Mouse (Mus musculus) hindbrain, embryonic 11.5 days (tissue): ENCODE results near the gene Cyp3a57. TPM values are rescaled to one million over a fixed set of nuclear protein-coding genes. Genes with fewer than 3 reads are reported as not detected.
"Not testable (repeated sequence)": the region's sequence is repeated elsewhere in the genome, so short reads cannot be mapped to it uniquely, and the experiment has no call there.

Source experiments
- ATAC-seq: fragments of 200-750 bp; cut with Nextera tagmentation; 2 replicates; pipeline ENCODE4 v1.8.0; 2017; ENCODE audit warnings: mild to moderate bottlenecking, moderate TSS enrichment, moderate library complexity; ENCODE audit not compliant: low FRiP score
- DNase-seq: peaks from one replicate; pipeline ENCODE4 v3.0.0-alpha.2; 2015; ENCODE audit warnings: low spot score
- H3K27ac ChIP-seq: fragments of 300-500 bp; sonication (generic); 2 replicates; pipeline ENCODE4 v1.5.1; 2014; ENCODE audit warnings: mild to moderate bottlenecking, low read depth, low read length
- H3K27me3 ChIP-seq: fragments of 300-500 bp; sonication (generic); 2 replicates; pipeline ENCODE4 v1.6.1; 2014; ENCODE audit warnings: mild to moderate bottlenecking, low read length, moderate library complexity, mixed read lengths; ENCODE audit not compliant: control insufficient read depth, insufficient read depth
- H3K36me3 ChIP-seq: fragments of 300-500 bp; sonication (generic); 2 replicates; pipeline ENCODE4 v1.6.1; 2014; ENCODE audit warnings: mild to moderate bottlenecking, low read length, moderate library complexity, mixed read lengths; ENCODE audit not compliant: control insufficient read depth, insufficient read depth
- H3K4me1 ChIP-seq: fragments of 300-500 bp; sonication (generic); replicated peaks from 2 replicates; pipeline ENCODE4 v1.6.1; 2014; ENCODE audit warnings: low read length, mixed read lengths; ENCODE audit not compliant: control insufficient read depth, insufficient read depth
- H3K4me2 ChIP-seq: fragments of 300-500 bp; sonication (generic); replicated peaks from 2 replicates; pipeline ENCODE4 v1.6.1; 2014; ENCODE audit warnings: mild to moderate bottlenecking, low read depth, low read length
- H3K4me3 ChIP-seq: fragments of 300-500 bp; sonication (generic); 2 replicates; pipeline ENCODE4 v1.5.1; 2014; ENCODE audit warnings: low read depth, low read length
- H3K9ac ChIP-seq: fragments of 300-500 bp; sonication (generic); 2 replicates; pipeline ENCODE4 v1.6.1; 2014; ENCODE audit warnings: low read depth, low read length
- H3K9me3 ChIP-seq: fragments of 300-500 bp; sonication (generic); 2 replicates; pipeline ENCODE4 v1.6.1; 2016; ENCODE audit warnings: low read length; ENCODE audit not compliant: control insufficient read depth
- WGBS: fragments of 180-500 bp; shearing (Covaris S2); extraction: QIAGEN DNeasy Blood & Tissue Kit; methylation state at CpG from one replicate; pipeline ENCODE4 v1.1.7; 2014; 5-methylcytosine and 5-hydroxymethylcytosine counted together
- polyA plus RNA-seq: library from polyadenylated mRNA; unstranded; fragments of >200 nt; fragmentation: Nextera tagmentation; extraction: Ambion mirVana; gene quantifications from 2 replicates; pipeline ENCODE4 v1.2.1, GENCODE M21; 2014

The Cyp3a57 gene
- not detected in 2 replicates for polyA plus RNA-seq

- H3K27ac ChIP-seq, result no peak within 1 kb of the TSS
- H3K4me3 ChIP-seq, result no peak within 1 kb of the TSS
- H3K4me2 ChIP-seq, result no peak within 1 kb of the TSS
- H3K36me3 ChIP-seq, result no peaks in the 10 kb centered on the region
- no peak for ATAC-seq
- H3K27me3 ChIP-seq, result no peaks in the 10 kb centered on the region
- 79% methylated on average over 1 of the region's 1 CpGs for WGBS
- no peak for DNase-seq
- no peaks in the 10 kb centered on the region for H3K4me1 ChIP-seq
- no peaks in the 10 kb centered on the region for H3K9me3 ChIP-seq
- H3K9ac ChIP-seq, result no peak within 1 kb of the TSS
These were observed at the start of gene Cyp3a57 for GRCm38 (mm10) chr5:145344941-145345340. Gene Cyp3a57 (plus strand): TSS chr5:145345279.

GRCm38 (mm10) chr5:145300469-145300868 is 44.6 kb upstream of the Cyp3a57 start:
- H3K27me3 ChIP-seq, result no peaks in the 10 kb centered on the region
- no peak for DNase-seq

GRCm38 (mm10) chr5:145301796-145302195 is 43.3 kb upstream of the Cyp3a57 start:
- H3K27ac ChIP-seq, ATAC-seq, H3K36me3 ChIP-seq, H3K27me3 ChIP-seq, H3K9ac ChIP-seq, H3K4me2 ChIP-seq, H3K4me3 ChIP-seq, DNase-seq, H3K9me3 ChIP-seq, H3K4me1 ChIP-seq: not testable (repeated sequence)
- WGBS, result 71% methylated on average over 4 of the region's 4 CpGs

More at GRCm38 (mm10) chr5:145300469-145300868, 44.6 kb upstream of the Cyp3a57 start:
- Histone ChIP-seq H3K4me2 (no peak overlapping the region), H3K4me1 (no peaks in the 10 kb centered on the region), H3K27ac (no peak overlapping the region), H3K9me3 (no peaks in the 10 kb centered on the region), H3K36me3 (no peaks in the 10 kb centered on the region), H3K9ac (no peak overlapping the region), H3K4me3 (no peak overlapping the region)
- ATAC-seq, result no peak

GRCm38 (mm10) chr5:145302424-145302823 is 42.7 kb upstream of the Cyp3a57 start:
- H3K4me2 ChIP-seq, result no peak overlapping the region
- no peaks in the 10 kb centered on the region for H3K27me3 ChIP-seq
- ATAC-seq (no peak), DNase-seq (no peak)
- H3K36me3 ChIP-seq, result no peaks in the 10 kb centered on the region
- no peaks in the 10 kb centered on the region for H3K4me1 ChIP-seq
- H3K27ac ChIP-seq, result no peak overlapping the region
- no peak overlapping the region for H3K9ac ChIP-seq
- 74% methylated on average over 1 of the region's 1 CpGs for WGBS
- H3K4me3 ChIP-seq, result no peak overlapping the region
- H3K9me3 ChIP-seq, result no peaks in the 10 kb centered on the region

GRCm38 (mm10) chr5:145306953-145307352 is 38.1 kb upstream of the Cyp3a57 start:
- H3K4me1 ChIP-seq, DNase-seq, H3K4me3 ChIP-seq, ATAC-seq, H3K9me3 ChIP-seq, H3K4me2 ChIP-seq, H3K9ac ChIP-seq, H3K27ac ChIP-seq, H3K36me3 ChIP-seq, H3K27me3 ChIP-seq: not testable (repeated sequence)
- WGBS, result 93% methylated on average over 4 of the region's 4 CpGs

GRCm38 (mm10) chr5:145307811-145308210 is 37.3 kb upstream of the Cyp3a57 start:
- 81% methylated on average over 3 of the region's 3 CpGs for WGBS
- H3K27ac ChIP-seq, H3K36me3 ChIP-seq, H3K9me3 ChIP-seq, H3K9ac ChIP-seq, H3K4me2 ChIP-seq, DNase-seq, H3K4me3 ChIP-seq, H3K27me3 ChIP-seq, ATAC-seq, H3K4me1 ChIP-seq: not testable (repeated sequence)

- Histone ChIP-seq H3K36me3 (no peaks in the 10 kb centered on the region), H3K4me2 (no peak overlapping the region), H3K27ac (no peak overlapping the region), H3K4me3 (no peak overlapping the region), H3K4me1 (no peaks in the 10 kb centered on the region), H3K27me3 (no peaks in the 10 kb centered on the region), H3K9ac (no peak overlapping the region), H3K9me3 (peaks cover 6% of the 10 kb centered on the region)
- no peak for ATAC-seq
- no peak for DNase-seq
These were observed 31.2 kb upstream of the Cyp3a57 start for GRCm38 (mm10) chr5:145313845-145314244.

- 89% methylated on average over 1 of the region's 1 CpGs for WGBS
- H3K4me1 ChIP-seq, result no peaks in the 10 kb centered on the region
- H3K36me3 ChIP-seq, result no peaks in the 10 kb centered on the region
- no peak overlapping the region for H3K27ac ChIP-seq
- no peak overlapping the region for H3K4me2 ChIP-seq
- no peak for DNase-seq
- ATAC-seq, result no peak
- no peak overlapping the region for H3K9ac ChIP-seq
- no peaks in the 10 kb centered on the region for H3K27me3 ChIP-seq
- no peak overlapping the region for H3K4me3 ChIP-seq
- peaks cover 6% of the 10 kb centered on the region for H3K9me3 ChIP-seq
These were observed 27.9 kb upstream of the Cyp3a57 start for GRCm38 (mm10) chr5:145317141-145317540.

GRCm38 (mm10) chr5:145338756-145339155 is 6.3 kb upstream of the Cyp3a57 start:
- not testable (repeated sequence) for DNase-seq, H3K9me3 ChIP-seq, H3K36me3 ChIP-seq, H3K4me1 ChIP-seq, H3K27ac ChIP-seq, H3K4me2 ChIP-seq, H3K27me3 ChIP-seq, H3K4me3 ChIP-seq, ATAC-seq, H3K9ac ChIP-seq
